Mouse (Mus musculus): ENCODE data around the gene Edf1. TPM values are rescaled to one million over a fixed set of nuclear protein-coding genes. Genes with fewer than 3 reads are reported as not detected.

Edf1 gene
- total RNA-seq, 1 experiment: 179 TPM

DNA sequence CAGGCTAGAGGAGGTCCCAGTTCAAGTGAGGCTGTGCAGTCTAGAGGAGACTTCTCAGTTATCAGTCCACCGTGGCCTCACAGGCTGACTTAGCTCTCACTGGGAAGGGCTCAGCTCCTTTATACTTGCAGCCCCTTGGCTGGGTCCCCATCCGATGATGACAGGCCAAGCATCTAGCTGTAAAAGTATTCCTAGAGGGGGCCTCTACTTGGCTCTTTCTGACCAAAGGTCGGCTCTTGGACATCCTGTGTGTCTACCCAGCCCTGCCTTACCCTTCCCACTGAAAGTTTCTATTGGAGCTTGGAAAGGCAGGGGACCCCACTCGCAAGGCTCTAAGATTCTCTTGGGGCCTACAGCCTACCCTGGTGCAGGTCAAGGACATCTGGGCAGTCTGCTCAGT is 13.6 kb downstream of the Edf1 start:
- H3K4me3 ChIP-seq (ENCODE audit: insufficient read depth in 1 of 2, low read depth in 1 of 2, low read length in 2 of 2, poor library complexity in 1 of 2, severe bottlenecking in 1 of 2): no peak overlapping the region
- TF ChIP-seq HCFC1 (IDR thresholded peaks at IDR 0.05; ENCODE audit: borderline replicate concordance, insufficient read depth, low read length) (no peak), ZNF384 (IDR thresholded peaks at IDR 0.05; ENCODE audit: low read depth, low read length) (no peak), MAFK (IDR thresholded peaks at IDR 0.05; ENCODE audit: insufficient read depth, low read depth, low read length) (no peak), CHD2 (IDR thresholded peaks at IDR 0.05; ENCODE audit: low read depth, low read length) (no peak), ZC3H11A (IDR thresholded peaks at IDR 0.05; ENCODE audit: borderline replicate concordance, low read depth, low read length) (no peak)
- in situ Hi-C loops (cut with MboI; ENCODE audit: low sequenced_read_pairs in 2 of 2, unreplicated experiment in 2 of 2): no loop called here
- peaks cover 11% of the 10 kb centered on the region; the same call in 1 of the 2 replicates for H3K36me3 ChIP-seq (ENCODE audit: control insufficient read depth, insufficient read depth, low read length, poor library complexity, severe bottlenecking)
- DNase-seq (ENCODE audit: low read depth, low spot score): no peak
- H3K27ac ChIP-seq (ENCODE audit: insufficient read depth, low read depth, low read length, poor library complexity, severe bottlenecking): no peak overlapping the region
- H3K4me1 ChIP-seq (ENCODE audit: control insufficient read depth in 2 of 2, insufficient read depth in 2 of 2, low read length in 2 of 2, poor library complexity in 1 of 2): peaks cover 0 to 14% of the 10 kb centered on the region in 2 experiments; a peak in 1 of 4 replicates
- no peaks in the 10 kb centered on the region for H3K9me3 ChIP-seq (ENCODE audit: control insufficient read depth, insufficient read depth, low read depth, low read length)
- no peak overlapping the region for H3K9ac ChIP-seq (ENCODE audit: insufficient read depth, low read depth, low read length, poor library complexity, severe bottlenecking)

DNA sequence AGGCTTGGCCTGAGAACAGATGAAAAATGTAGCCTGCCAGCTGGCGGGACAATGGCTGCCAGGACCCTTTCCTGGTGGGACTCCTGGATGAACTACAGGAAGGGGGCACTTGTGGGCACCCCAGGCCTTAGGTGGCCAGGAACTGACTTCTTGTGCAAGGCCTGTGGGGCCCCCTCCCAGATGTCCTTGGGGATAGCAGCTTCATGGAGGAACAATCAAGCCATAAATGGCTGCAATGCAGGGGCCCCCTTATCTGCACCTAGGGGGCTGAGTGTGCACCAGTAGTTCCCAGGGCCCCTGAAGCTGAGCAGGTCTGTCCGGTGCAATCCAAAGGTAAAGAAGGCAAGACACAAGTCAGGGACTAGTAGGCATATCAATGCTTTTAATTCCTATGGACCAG is 15.4 kb downstream of the Edf1 start:
- Histone ChIP-seq H3K36me3 (ENCODE audit: control insufficient read depth, insufficient read depth, low read length, poor library complexity, severe bottlenecking) (peaks cover 11% of the 10 kb centered on the region; the same call in 1 of the 2 replicates), H3K4me3 (ENCODE audit: insufficient read depth in 1 of 2, low read depth in 1 of 2, low read length in 2 of 2, poor library complexity in 1 of 2, severe bottlenecking in 1 of 2) (no peak overlapping the region), H3K27ac (ENCODE audit: insufficient read depth, low read depth, low read length, poor library complexity, severe bottlenecking) (no peak overlapping the region), H3K9me3 (ENCODE audit: control insufficient read depth, insufficient read depth, low read depth, low read length) (no peaks in the 10 kb centered on the region), H3K9ac (ENCODE audit: insufficient read depth, low read depth, low read length, poor library complexity, severe bottlenecking) (no peak overlapping the region), H3K4me1 (ENCODE audit: control insufficient read depth in 2 of 2, insufficient read depth in 2 of 2, low read length in 2 of 2, poor library complexity in 1 of 2) (peaks cover 0 to 28% of the 10 kb centered on the region in 2 experiments; a peak in 1 of 4 replicates)
- TF ChIP-seq ZC3H11A (IDR thresholded peaks at IDR 0.05; ENCODE audit: borderline replicate concordance, low read depth, low read length) (no peak), ZNF384 (IDR thresholded peaks at IDR 0.05; ENCODE audit: low read depth, low read length) (no peak), MAFK (IDR thresholded peaks at IDR 0.05; ENCODE audit: insufficient read depth, low read depth, low read length) (no peak), CHD2 (IDR thresholded peaks at IDR 0.05; ENCODE audit: low read depth, low read length) (no peak), HCFC1 (IDR thresholded peaks at IDR 0.05; ENCODE audit: borderline replicate concordance, insufficient read depth, low read length) (no peak)
- in situ Hi-C loops (cut with MboI; ENCODE audit: low sequenced_read_pairs in 2 of 2, unreplicated experiment in 2 of 2): no loop called here
- DNase-seq (ENCODE audit: low read depth, low spot score): no peak

DNA sequence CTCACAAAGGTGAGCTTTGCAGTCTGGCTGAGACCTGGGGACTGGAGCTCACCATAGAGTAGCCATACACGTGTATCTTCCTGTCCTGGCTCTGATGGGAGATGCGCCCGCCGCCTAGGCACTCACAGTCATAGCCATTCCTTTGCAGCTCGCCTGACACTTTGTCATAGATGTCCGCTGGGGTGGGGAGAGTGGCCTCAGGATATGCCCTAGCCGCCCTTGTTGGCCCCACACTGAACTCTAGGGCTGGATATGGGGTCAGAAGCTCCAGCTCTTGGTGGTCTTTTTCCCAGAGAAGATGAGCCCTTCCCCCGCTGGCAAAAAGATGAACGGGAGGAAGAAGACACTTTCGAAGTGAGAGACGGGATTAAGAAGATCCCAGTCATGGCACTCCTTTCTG is 16.5 kb downstream of the Edf1 start:
- in situ Hi-C loops (cut with MboI; ENCODE audit: low sequenced_read_pairs in 2 of 2, unreplicated experiment in 2 of 2): no loop called here
- H3K4me1 ChIP-seq (ENCODE audit: control insufficient read depth in 2 of 2, insufficient read depth in 2 of 2, low read length in 2 of 2, poor library complexity in 1 of 2): peaks cover 0 to 28% of the 10 kb centered on the region in 2 experiments; a peak in 2 of 4 replicates
- H3K9me3 ChIP-seq (ENCODE audit: control insufficient read depth, insufficient read depth, low read depth, low read length): no peaks in the 10 kb centered on the region
- no peak overlapping the region for H3K27ac ChIP-seq (ENCODE audit: insufficient read depth, low read depth, low read length, poor library complexity, severe bottlenecking)
- H3K36me3 ChIP-seq (ENCODE audit: control insufficient read depth, insufficient read depth, low read length, poor library complexity, severe bottlenecking): peaks cover 10% of the 10 kb centered on the region; the same call in 1 of the 2 replicates
- TF ChIP-seq ZC3H11A (IDR thresholded peaks at IDR 0.05; ENCODE audit: borderline replicate concordance, low read depth, low read length) (no peak), CHD2 (IDR thresholded peaks at IDR 0.05; ENCODE audit: low read depth, low read length) (no peak), MAFK (IDR thresholded peaks at IDR 0.05; ENCODE audit: insufficient read depth, low read depth, low read length) (no peak), HCFC1 (IDR thresholded peaks at IDR 0.05; ENCODE audit: borderline replicate concordance, insufficient read depth, low read length) (no peak), ZNF384 (IDR thresholded peaks at IDR 0.05; ENCODE audit: low read depth, low read length) (no peak)
- peak overlapping the region; percentile 39; the same call in 1 of the 2 replicates for H3K9ac ChIP-seq (ENCODE audit: insufficient read depth, low read depth, low read length, poor library complexity, severe bottlenecking)
- no peak for DNase-seq (ENCODE audit: low read depth, low spot score)
- H3K4me3 ChIP-seq (ENCODE audit: insufficient read depth in 1 of 2, low read depth in 1 of 2, low read length in 2 of 2, poor library complexity in 1 of 2, severe bottlenecking in 1 of 2): peak overlapping the region; percentile 81 to 94

DNA sequence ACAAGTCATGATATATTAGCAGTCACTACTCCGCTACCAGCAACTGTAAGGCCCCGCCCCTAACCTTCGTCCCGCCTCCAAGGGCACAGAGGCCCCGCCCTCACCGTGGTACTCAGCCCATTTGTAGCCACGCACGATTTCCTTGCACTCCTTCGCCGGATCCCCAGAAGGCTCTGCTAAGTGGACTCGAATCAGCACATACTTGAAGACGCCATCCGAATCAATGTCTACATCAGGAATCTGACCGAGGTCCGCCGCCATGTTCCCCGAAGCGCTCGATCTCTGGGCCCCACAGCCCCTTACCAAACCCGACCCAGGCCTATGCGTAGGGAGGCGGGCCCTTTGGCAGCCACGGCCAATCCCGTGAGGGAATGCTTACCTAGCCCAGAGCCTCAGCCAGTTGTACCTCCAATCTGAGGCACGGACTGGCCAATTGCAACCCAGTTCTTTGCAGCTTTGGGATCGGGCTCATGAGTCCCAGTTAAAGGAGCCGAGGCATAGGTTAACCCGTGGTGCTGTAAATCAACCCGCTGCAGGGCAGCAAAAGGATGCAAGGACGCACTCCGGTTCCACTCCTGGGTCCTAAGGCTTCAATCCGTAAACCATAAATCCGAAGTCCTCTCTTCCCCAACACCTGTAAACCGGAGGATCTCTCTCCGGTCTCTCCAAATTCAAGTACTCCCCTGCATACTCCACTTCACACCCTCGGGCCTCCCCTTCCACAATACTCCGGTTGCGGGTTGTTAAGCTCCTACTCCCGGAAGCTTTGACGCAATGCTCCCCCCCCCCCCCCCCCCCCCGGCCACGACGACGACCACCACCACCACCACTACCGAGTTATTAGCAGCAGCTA is 17.2 kb downstream of the Edf1 start, which contains the start of the genes Mamdc4 and Phpt1:
Mamdc4 (minus strand) TSS at position 267 of the 853 bp plus-strand sequence.
Phpt1 (minus strand) TSS at position 646 of the 853 bp plus-strand sequence.
- Histone ChIP-seq H3K9me3 (ENCODE audit: control insufficient read depth, insufficient read depth, low read depth, low read length) (no peaks in the 10 kb centered on the region), H3K27ac (ENCODE audit: insufficient read depth, low read depth, low read length, poor library complexity, severe bottlenecking) (peak within 1 kb of the TSS; percentile 58; the same call in 1 of the 2 replicates), H3K4me1 (ENCODE audit: control insufficient read depth in 2 of 2, insufficient read depth in 2 of 2, low read length in 2 of 2, poor library complexity in 1 of 2) (peaks cover 0 to 29% of the 10 kb centered on the region in 2 experiments; a peak in 2 of 4 replicates), H3K9ac (ENCODE audit: insufficient read depth, low read depth, low read length, poor library complexity, severe bottlenecking) (peak within 1 kb of the TSS; percentile 86), H3K4me3 (ENCODE audit: insufficient read depth in 1 of 2, low read depth in 1 of 2, low read length in 2 of 2, poor library complexity in 1 of 2, severe bottlenecking in 1 of 2) (peak within 1 kb of the TSS; percentile 81 to 94), H3K36me3 (ENCODE audit: control insufficient read depth, insufficient read depth, low read length, poor library complexity, severe bottlenecking) (peaks cover 5% of the 10 kb centered on the region; the same call in 1 of the 2 replicates)
- in situ Hi-C loops (cut with MboI; ENCODE audit: low sequenced_read_pairs in 2 of 2, unreplicated experiment in 2 of 2): no loop called here
- TF ChIP-seq HCFC1 (IDR thresholded peaks at IDR 0.05; ENCODE audit: borderline replicate concordance, insufficient read depth, low read length) (no peak), ZNF384 (IDR thresholded peaks at IDR 0.05; ENCODE audit: low read depth, low read length) (no peak), MAFK (IDR thresholded peaks at IDR 0.05; ENCODE audit: insufficient read depth, low read depth, low read length) (no peak), CHD2 (IDR thresholded peaks at IDR 0.05; ENCODE audit: low read depth, low read length) (peak; percentile 89)
- DNase-seq (ENCODE audit: low read depth, low spot score): peak; percentile 94
